Mouse (Mus musculus): ENCODE measurements around the gene Krt84.

- TF ChIP-seq CTCF (IDR thresholded peaks at IDR 0.05) (no peak), POLR2A (IDR thresholded peaks at IDR 0.05; ENCODE audit: insufficient read depth, low read depth, low read length) (no peak)
Measured at GRCm38 (mm10) chr15:101538580-101538900, 5.9 kb upstream of the Krt84 start.
